Mouse (Mus musculus) ES-E14 (cell line): ENCODE results near the gene Cox4i2. TPM values are rescaled to one million over a fixed set of nuclear protein-coding genes. Genes with fewer than 3 reads are reported as not detected.

Source experiments
- DNase-seq: peaks from one replicate; pipeline ENCODE4 v3.0.0-alpha.2; 2013; ENCODE audit warnings: low read depth, low spot score
- H3K27ac ChIP-seq: 2 replicates; pipeline ENCODE4 v1.5.1; 2012; ENCODE audit warnings: low read depth, mild to moderate bottlenecking, low read length, moderate library complexity, mixed read lengths; ENCODE audit not compliant: poor library complexity, insufficient read depth, severe bottlenecking
- H3K36me3 ChIP-seq: 2 replicates; pipeline ENCODE4 v1.6.1; 2012; ENCODE audit warnings: mild to moderate bottlenecking, low read length, moderate library complexity, mixed read lengths; ENCODE audit not compliant: control insufficient read depth, poor library complexity, insufficient read depth, severe bottlenecking
- H3K4me1 ChIP-seq, 2 experiments: fragments of 150-350 bp in 1 of 2; sonication (generic) in 1 of 2; 2 replicates each; pipeline ENCODE4 v1.6.1; 2012; ENCODE audit warnings: low read length in 2 of 2, mild to moderate bottlenecking in 1 of 2, mixed read lengths in 1 of 2; ENCODE audit not compliant: control insufficient read depth in 2 of 2, insufficient read depth in 2 of 2, poor library complexity in 1 of 2
- H3K4me3 ChIP-seq, 2 experiments: fragments of 150-350 bp in 1 of 2; sonication (generic) in 1 of 2; 2 replicates each; pipeline ENCODE4 v1.5.1; 2012; ENCODE audit warnings: low read length in 2 of 2, low read depth in 1 of 2, mild to moderate bottlenecking in 1 of 2, mixed read lengths in 1 of 2; ENCODE audit not compliant: insufficient read depth in 1 of 2, poor library complexity in 1 of 2, severe bottlenecking in 1 of 2
- H3K9ac ChIP-seq: 2 replicates; pipeline ENCODE4 v1.6.1; 2012; ENCODE audit warnings: low read depth, mild to moderate bottlenecking, low read length, mixed read lengths; ENCODE audit not compliant: poor library complexity, insufficient read depth, severe bottlenecking
- H3K9me3 ChIP-seq: fragments of 150-350 bp; sonication (generic); 2 replicates; pipeline ENCODE4 v1.6.1; 2012; ENCODE audit warnings: low read depth, mild to moderate bottlenecking, low read length; ENCODE audit not compliant: control insufficient read depth, insufficient read depth
- CHD2 ChIP-seq: IDR thresholded peaks from 2 replicates; pipeline ENCODE4 v1.6.1; 2014; ENCODE audit warnings: mild to moderate bottlenecking, low read depth, low read length, inconsistent platforms
- HCFC1 ChIP-seq: IDR thresholded peaks from 2 replicates; pipeline ENCODE4 v1.6.1; 2012; ENCODE audit warnings: low read length, inconsistent platforms, borderline replicate concordance; ENCODE audit not compliant: insufficient read depth
- MAFK ChIP-seq: IDR thresholded peaks from 2 replicates; pipeline ENCODE4 v1.6.1; 2014; ENCODE audit warnings: mild to moderate bottlenecking, low read depth, low read length, inconsistent platforms; ENCODE audit not compliant: insufficient read depth
- ZC3H11A ChIP-seq: IDR thresholded peaks from 2 replicates; pipeline ENCODE4 v1.6.1; 2012; ENCODE audit warnings: low read depth, mild to moderate bottlenecking, inconsistent platforms, low read length, borderline replicate concordance
- ZNF384 ChIP-seq: IDR thresholded peaks from 2 replicates; pipeline ENCODE4 v1.6.1; 2012; ENCODE audit warnings: low read depth, low read length, inconsistent platforms
- in situ Hi-C, 2 experiments: fragments of 600-800 bp; cut with MboI; formaldehyde crosslinking; loops; one replicate each; pipeline ENCODE4 v1.15.1; 2025; ENCODE audit warnings: low sequenced_read_pairs in 2 of 2, inconsistent platforms in 1 of 2; ENCODE audit not compliant: unreplicated experiment in 2 of 2
- total RNA-seq: library from RNA; depleted of rRNA; stranded (reverse); fragments of 300-350 nt; gene quantifications from 2 replicates; pipeline ENCODE4 v1.2.3, GENCODE M21; 2012; rRNA removed

The Cox4i2 gene
- total RNA-seq: 1.7 and 2.3 TPM in 2 replicates

DNA sequence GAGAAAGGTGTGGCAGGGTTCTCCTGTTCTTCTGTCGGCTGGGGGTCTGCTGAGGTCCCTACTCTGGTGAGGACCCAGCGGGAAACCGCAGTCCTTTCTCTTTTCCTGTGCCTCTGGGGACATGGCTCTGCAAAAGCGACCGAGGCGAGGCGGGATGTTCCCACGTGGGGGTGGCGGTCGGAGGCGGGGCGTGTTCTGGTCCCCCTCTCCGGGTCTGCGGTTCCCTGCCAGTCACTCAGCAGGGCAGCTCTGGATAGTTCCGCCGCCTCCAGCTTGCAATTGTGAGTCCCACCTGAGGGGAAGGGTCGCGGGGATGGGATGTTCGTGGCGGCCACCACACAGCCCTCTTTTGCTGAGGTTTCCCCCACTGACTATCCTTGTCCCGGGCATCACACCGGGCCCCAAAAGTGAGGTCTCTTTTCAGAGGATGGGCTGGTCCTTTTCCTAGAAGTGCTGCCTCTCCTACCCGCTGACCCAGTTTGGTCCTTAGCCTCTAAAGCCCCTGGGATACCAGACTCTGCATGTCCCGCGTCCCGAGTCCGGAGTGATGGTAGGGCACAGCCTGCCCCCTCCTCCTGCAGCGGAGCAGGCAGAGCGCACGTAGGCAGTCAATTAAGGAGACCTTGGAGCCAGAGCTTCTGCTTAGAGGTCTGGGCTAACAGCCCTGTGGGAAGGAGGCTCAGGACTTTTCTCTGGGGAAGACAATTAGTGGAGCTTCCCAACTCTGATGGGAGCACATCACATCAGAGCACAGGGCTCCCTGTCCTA, at the start of gene Cox4i2:
Cox4i2 (plus strand) TSS at position 230 of the 768 bp plus-strand sequence.
- 0 out of 2 replicates have a peak within 1 kb of the TSS, but pooled peaks have one; percentile 7 for H3K9ac ChIP-seq
- TF ChIP-seq ZC3H11A: no peak
- TF ChIP-seq CHD2: no peak
- no peak for TF ChIP-seq MAFK
- no peak for TF ChIP-seq HCFC1
- TF ChIP-seq ZNF384: no peak
- in situ Hi-C loops: no loop called here
- H3K4me1 ChIP-seq: no peaks in the 10 kb centered on the region; a peak in 1 of 4 replicates
- DNase-seq: no peak
- no peak within 1 kb of the TSS for H3K27ac ChIP-seq
- no peaks in the 10 kb centered on the region for H3K36me3 ChIP-seq
- peak within 1 kb of the TSS; percentile 44 to 49; a peak in 3 of 4 replicates for H3K4me3 ChIP-seq
- no peaks in the 10 kb centered on the region for H3K9me3 ChIP-seq

DNA sequence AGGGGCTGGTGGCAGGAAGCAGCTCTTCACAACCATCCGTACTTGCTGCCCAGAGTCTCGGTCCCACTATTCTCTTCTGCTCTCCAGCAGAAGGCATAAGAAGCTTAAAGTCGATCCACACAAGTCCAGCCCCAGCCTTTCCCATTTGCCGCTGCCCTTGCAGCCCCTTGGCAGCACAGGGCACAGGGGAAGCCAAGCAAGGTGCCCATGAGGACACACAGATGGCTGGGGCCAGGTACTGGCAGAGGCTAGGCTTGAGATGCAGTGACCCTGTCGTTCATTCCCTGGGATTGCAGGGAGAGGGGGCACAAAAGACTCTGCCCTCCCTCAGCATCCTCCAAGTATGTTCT, 49.7 kb upstream of the Cox4i2 start:
- peaks cover 31% of the 10 kb centered on the region; the same call in 1 of the 2 replicates for H3K36me3 ChIP-seq
- no peak overlapping the region for H3K27ac ChIP-seq
- DNase-seq: no peak
- H3K9me3 ChIP-seq: no peaks in the 10 kb centered on the region
- in situ Hi-C loops: loop anchor here in 1 of 2 experiments (5.0 kb wide), 1 partner anchor 33 kb away; the partner anchor contains the start of gene Id1
- peak overlapping the region in 1 of 2 experiments; percentile 34; a peak in 3 of 4 replicates for H3K4me3 ChIP-seq
- no peak for TF ChIP-seq HCFC1
- TF ChIP-seq ZC3H11A: no peak
- no peak for TF ChIP-seq CHD2
- TF ChIP-seq MAFK: no peak
- TF ChIP-seq ZNF384: no peak
- peaks cover 10 to 37% of the 10 kb centered on the region in 2 experiments; a peak in 3 of 4 replicates for H3K4me1 ChIP-seq
- no peak overlapping the region; the same call in 1 of the 2 replicates for H3K9ac ChIP-seq

DNA sequence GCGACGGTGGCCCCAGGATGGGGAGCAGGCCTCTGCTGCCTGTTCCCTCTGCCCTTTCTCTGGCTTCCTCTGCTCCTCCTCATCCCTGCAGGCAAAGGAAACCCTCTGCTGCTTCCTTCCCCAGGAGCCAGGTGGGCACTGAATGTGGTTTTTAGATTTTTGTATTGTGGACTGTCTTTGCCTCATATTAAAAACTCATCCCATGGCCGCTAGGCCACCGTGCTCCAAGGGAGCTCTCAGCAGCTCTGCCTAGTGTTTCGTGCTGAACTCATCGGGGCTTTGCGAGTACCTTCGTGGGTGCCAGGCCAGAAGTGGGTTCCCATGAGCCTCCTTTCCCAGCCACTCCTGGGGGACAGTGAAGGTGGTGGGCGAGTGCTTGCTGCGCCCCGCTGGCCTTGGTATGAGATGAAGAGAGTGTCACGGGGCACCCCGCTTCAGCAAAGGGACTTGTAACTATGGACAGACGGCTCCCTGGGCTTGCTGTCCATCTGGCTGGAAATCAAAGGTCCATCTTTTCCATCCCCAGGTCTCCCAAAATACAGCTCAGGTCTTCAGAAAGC, 49.1 kb upstream of the Cox4i2 start:
- H3K9ac ChIP-seq: no peak overlapping the region
- peaks cover 30% of the 10 kb centered on the region; the same call in 1 of the 2 replicates for H3K36me3 ChIP-seq
- TF ChIP-seq HCFC1 (no peak), MAFK (no peak), CHD2 (no peak), ZNF384 (no peak)
- in situ Hi-C loops: loop anchor here in 1 of 2 experiments (5.0 kb wide), 1 partner anchor 32 kb away; the partner anchor contains the start of gene Id1
- H3K4me3 ChIP-seq: no peak overlapping the region
- H3K27ac ChIP-seq: no peak overlapping the region
- peaks cover 9 to 36% of the 10 kb centered on the region in 2 experiments; a peak in 3 of 4 replicates for H3K4me1 ChIP-seq
- no peaks in the 10 kb centered on the region for H3K9me3 ChIP-seq
- no peak for DNase-seq

DNA sequence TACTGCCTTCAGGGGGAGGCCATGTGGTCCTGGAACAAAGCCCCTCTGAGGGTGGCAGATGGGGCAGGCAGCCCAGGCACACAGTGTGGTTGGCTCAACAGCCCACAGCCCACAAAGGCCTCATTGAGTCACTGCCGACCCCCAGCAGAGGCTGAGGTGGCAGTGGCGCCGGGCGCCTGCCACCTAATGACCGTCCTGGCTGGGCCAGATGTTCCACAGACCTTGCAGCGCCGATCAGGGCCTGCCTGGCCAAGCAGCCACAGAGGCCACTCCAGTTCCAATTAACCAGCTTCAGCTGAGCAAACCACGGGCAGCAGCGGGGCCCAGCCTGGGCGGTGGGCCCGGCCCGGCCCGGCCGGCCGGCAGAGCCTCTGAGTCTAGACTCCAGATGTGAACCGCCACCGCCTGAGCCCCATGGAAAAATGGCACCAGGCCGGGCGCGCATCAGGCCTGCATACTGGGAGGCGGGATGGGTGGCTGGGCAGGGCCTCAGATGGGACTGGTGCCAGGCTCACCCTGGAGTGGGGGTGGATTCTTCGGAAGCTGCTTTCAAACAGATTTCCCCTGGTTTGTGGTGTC, 47.9 kb upstream of the Cox4i2 start:
- Histone ChIP-seq H3K4me1 (peaks cover 9 to 28% of the 10 kb centered on the region in 2 experiments), H3K36me3 (peaks cover 26% of the 10 kb centered on the region; the same call in 1 of the 2 replicates), H3K4me3 (peak overlapping the region; percentile 44 to 49), H3K9me3 (no peaks in the 10 kb centered on the region), H3K27ac (no peak overlapping the region), H3K9ac (peak overlapping the region; percentile 45; the same call in 1 of the 2 replicates)
- TF ChIP-seq CHD2 (no peak), HCFC1 (no peak), MAFK (no peak), ZNF384 (no peak), ZC3H11A (no peak)
- DNase-seq: no peak
- in situ Hi-C loops: no loop called here
